Mouse (Mus musculus): ENCODE measurements around the gene Ankrd36. TPM values are rescaled to one million over a fixed set of nuclear protein-coding genes. Genes with fewer than 3 reads are reported as not detected.

Gene Ankrd36
- total RNA-seq, 2 experiments from 2014 or later: not detected

GRCm38 (mm10) chr11:5650321-5650720 lies 80.8 kb downstream of the Ankrd36 start:
- DNase-seq (ENCODE audit: low spot score): no peak

- no peak for DNase-seq (ENCODE audit: low spot score)
These were observed 113.1 kb downstream of the Ankrd36 start for GRCm38 (mm10) chr11:5682541-5682940.

GRCm38 (mm10) chr11:5684283-5684682 lies 114.8 kb downstream of the Ankrd36 start:
- no peak for DNase-seq (ENCODE audit: low spot score)

- peak; percentile 33 for DNase-seq (ENCODE audit: low spot score)
These were observed 122.3 kb downstream of the Ankrd36 start for GRCm38 (mm10) chr11:5691775-5692174.

GRCm38 (mm10) chr11:5700808-5701207 lies 131.3 kb downstream of the Ankrd36 start:
- no peak for DNase-seq (ENCODE audit: low spot score)

GRCm38 (mm10) chr11:5701300-5701699 lies 131.8 kb downstream of the Ankrd36 start:
- no peak for DNase-seq (ENCODE audit: low spot score)

- no peak for DNase-seq (ENCODE audit: low spot score)
These were observed 132.3 kb downstream of the Ankrd36 start for GRCm38 (mm10) chr11:5701821-5702220.

- DNase-seq (ENCODE audit: low spot score): no peak
These were observed 132.9 kb downstream of the Ankrd36 start for GRCm38 (mm10) chr11:5702271-5702956.

GRCm38 (mm10) chr11:5702957-5703332 lies 133.5 kb downstream of the Ankrd36 start:
- no peak for DNase-seq (ENCODE audit: low spot score)

GRCm38 (mm10) chr11:5703341-5703740 lies 133.9 kb downstream of the Ankrd36 start:
- no peak for DNase-seq (ENCODE audit: low spot score)

- DNase-seq (ENCODE audit: low spot score): no peak
These were observed 136.5 kb downstream of the Ankrd36 start for GRCm38 (mm10) chr11:5705972-5706371.

GRCm38 (mm10) chr11:5706874-5707529 lies 137.5 kb downstream of the Ankrd36 start:
- no peak for DNase-seq (ENCODE audit: low spot score)

- DNase-seq (ENCODE audit: low spot score): peak; percentile 89
These were observed 138.3 kb downstream of the Ankrd36 start for GRCm38 (mm10) chr11:5707530-5708353.

- DNase-seq (ENCODE audit: low spot score): no peak
These were observed 145.7 kb downstream of the Ankrd36 start for GRCm38 (mm10) chr11:5715179-5715578.

GRCm38 (mm10) chr11:5715630-5716105 lies 146.2 kb downstream of the Ankrd36 start, which contains the start of gene Mrps24:
Gene Mrps24 (minus strand): TSS chr11:5715680.
- DNase-seq (ENCODE audit: low spot score): no peak

- no peak for DNase-seq (ENCODE audit: low spot score)
These were observed 146.8 kb downstream of the Ankrd36 start for GRCm38 (mm10) chr11:5716246-5716645.

- no peak for DNase-seq (ENCODE audit: low spot score)
These were observed 147.6 kb downstream of the Ankrd36 start for GRCm38 (mm10) chr11:5716938-5717705.

GRCm38 (mm10) chr11:5718611-5719354 lies 149.3 kb downstream of the Ankrd36 start:
- no peak for DNase-seq (ENCODE audit: low spot score)

- no peak for DNase-seq (ENCODE audit: low spot score)
These were observed 160.1 kb downstream of the Ankrd36 start for GRCm38 (mm10) chr11:5729582-5729981.

- no peak for DNase-seq (ENCODE audit: low spot score)
These were observed 162.9 kb downstream of the Ankrd36 start for GRCm38 (mm10) chr11:5732401-5732800.

GRCm38 (mm10) chr11:5734323-5734722 lies 164.8 kb downstream of the Ankrd36 start:
- peak; percentile 66 for DNase-seq (ENCODE audit: low spot score)

All from gastrocnemius, adult 18-20 months (tissue).